In the genomic region with DNA sequence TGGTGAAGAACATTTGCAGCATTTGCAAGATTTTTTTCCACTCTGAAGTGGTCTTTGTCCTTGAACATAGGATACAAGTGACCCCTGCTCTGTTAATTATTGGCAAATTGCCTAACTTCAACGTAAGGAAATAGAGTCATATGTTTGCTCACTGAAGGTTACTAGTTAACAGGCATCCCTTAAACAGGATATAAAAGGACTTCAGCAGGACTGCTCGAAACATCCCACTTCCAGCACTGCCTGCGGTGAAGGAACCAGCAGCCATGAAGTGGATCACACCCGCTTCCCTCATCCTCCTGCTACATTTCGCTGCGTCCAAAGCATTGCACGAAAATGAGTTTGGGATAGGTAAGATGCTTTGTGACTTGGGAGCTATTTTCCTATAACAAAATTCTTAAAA, we compare ENCODE assay signal across 17 mouse cellular contexts. TPM values are rescaled to one million over a fixed set of nuclear protein-coding genes. Genes with fewer than 3 reads are reported as not detected.
DNase-seq lines count a peak whose midpoint lies in the region; ATAC-seq and TF ChIP-seq lines count a peak whose summit lies in the region.
"Had no signal": no experiment of that assay in that cellular context is flagged by ENCODE, and none has a peak within 500 bp of the region (broad histone marks: within the 10 kb centered on the region; RNA-seq: fewer than 3 reads in every experiment).

Afp (plus strand) TSS at position 220 of the 400 bp plus-strand sequence.

- H3K27ac ChIP-seq in heart, embryonic 12.5 days (ENCODE audit: poor library complexity, severe bottlenecking) = no peak within 1 kb of the TSS
- no peak within 1 kb of the TSS for H3K27ac ChIP-seq in lung, embryonic 15.5 days
- no peak within 1 kb of the TSS for H3K27ac ChIP-seq in lung, postnatal 0 days (ENCODE audit: low read length)
- no peak within 1 kb of the TSS for H3K27ac ChIP-seq in liver, adult 2 months (replicated peaks; ENCODE audit: insufficient read depth, low read depth, low read length)
- no peak within 1 kb of the TSS for H3K27ac ChIP-seq in stomach, embryonic 16.5 days (ENCODE audit: low read length)
- H3K27ac ChIP-seq: embryonic facial prominence, embryonic 15.5 days; forebrain, embryonic 13.5 days; limb, embryonic 13.5 days had no signal

- no peak within 1 kb of the TSS for H3K4me2 ChIP-seq in heart, embryonic 12.5 days
- H3K4me2 ChIP-seq in lung, embryonic 15.5 days = no peak within 1 kb of the TSS
- H3K4me2 ChIP-seq in lung, postnatal 0 days (replicated peaks; ENCODE audit: low read depth, low read length) = no peak within 1 kb of the TSS
- peak within 1 kb of the TSS; percentile 28; the same call in 1 of the 2 replicates for H3K4me2 ChIP-seq in stomach, embryonic 16.5 days (ENCODE audit: low read depth, low read length)
- H3K4me2 ChIP-seq: embryonic facial prominence, embryonic 15.5 days; forebrain, embryonic 13.5 days; limb, embryonic 13.5 days had no signal

- no peak for TF ChIP-seq POLR2A in liver, adult 2 months (IDR thresholded peaks at IDR 0.05; ENCODE audit: extremely low read depth, insufficient read depth, low read length)

- no peak for TF ChIP-seq CTCF in lung, postnatal 0 days (IDR thresholded peaks at IDR 0.05)
- no peak for TF ChIP-seq CTCF in liver, adult 2 months (IDR thresholded peaks at IDR 0.05; ENCODE audit: low read depth, low read length)

- no peak within 1 kb of the TSS for H3K4me3 ChIP-seq in heart, embryonic 12.5 days
- H3K4me3 ChIP-seq in lung, embryonic 15.5 days = no peak within 1 kb of the TSS
- no peak within 1 kb of the TSS for H3K4me3 ChIP-seq in lung, postnatal 0 days (ENCODE audit: low read depth, low read length)
- H3K4me3 ChIP-seq in liver, adult 2 months (ENCODE audit: insufficient read depth, low read depth, low read length) = 0 out of 2 replicates have a peak within 1 kb of the TSS, but pooled peaks have one; percentile 1
- H3K4me3 ChIP-seq in stomach, embryonic 16.5 days (replicated peaks; ENCODE audit: low read length) = no peak within 1 kb of the TSS
- H3K4me3 ChIP-seq: embryonic facial prominence, embryonic 15.5 days; forebrain, embryonic 13.5 days; limb, embryonic 13.5 days had no signal

- TF ChIP-seq EP300 in lung, postnatal 0 days (IDR thresholded peaks at IDR 0.05) = no peak

- no peaks in the 10 kb centered on the region for H3K36me3 ChIP-seq in heart, embryonic 12.5 days
- H3K36me3 ChIP-seq in lung, embryonic 15.5 days = no peaks in the 10 kb centered on the region
- no peaks in the 10 kb centered on the region for H3K36me3 ChIP-seq in lung, postnatal 0 days (ENCODE audit: insufficient read depth, low read length)
- no peaks in the 10 kb centered on the region for H3K36me3 ChIP-seq in liver, adult 2 months (ENCODE audit: control insufficient read depth, insufficient read depth, low read length)
- no peaks in the 10 kb centered on the region for H3K36me3 ChIP-seq in stomach, embryonic 16.5 days (ENCODE audit: control insufficient read depth, insufficient read depth, low read length)
- H3K36me3 ChIP-seq: embryonic facial prominence, embryonic 15.5 days; G1E; limb, embryonic 13.5 days had no signal

- WGBS in heart, embryonic 12.5 days = 76% methylated on average over 7 of the region's 7 CpGs
- WGBS in lung, embryonic 15.5 days = 55% methylated on average over 7 of the region's 7 CpGs
- WGBS in lung, postnatal 0 days = 57% methylated on average over 7 of the region's 7 CpGs
- WGBS in liver, adult 2 months = 73% methylated on average over 7 of the region's 7 CpGs
- WGBS in stomach, embryonic 16.5 days = 67% methylated on average over 7 of the region's 7 CpGs

- DNase-seq in heart, adult 9 months (ENCODE audit: low spot score in 2 of 2) = no peak
- no peak for DNase-seq in lung, postnatal 0 days (ENCODE audit: low spot score)
- DNase-seq in liver, adult 2 months (ENCODE audit: extremely low read depth, low read depth, low spot score) = no peak
- DNase-seq in left cerebral cortex, adult 18-20 months (ENCODE audit: low spot score in 2 of 2) = no peak
- no peak for DNase-seq in retina, postnatal 1 day
- DNase-seq: adrenal gland, adult 2 months; cerebellum, adult 9-10 months; right cerebral cortex, postnatal 4 days; thymus, postnatal 25 days had no signal

- 0 out of 2 replicates have a peak, but pooled peaks cover 3% of the 10 kb centered on the region for H3K4me1 ChIP-seq in heart, embryonic 12.5 days (replicated peaks)
- no peaks in the 10 kb centered on the region for H3K4me1 ChIP-seq in lung, embryonic 15.5 days
- H3K4me1 ChIP-seq in lung, postnatal 0 days (ENCODE audit: insufficient read depth, low read depth, low read length) = no peaks in the 10 kb centered on the region
- peaks cover 9% of the 10 kb centered on the region for H3K4me1 ChIP-seq in liver, adult 2 months (ENCODE audit: control insufficient read depth, insufficient read depth, low read length)
- no peaks in the 10 kb centered on the region for H3K4me1 ChIP-seq in stomach, embryonic 16.5 days (ENCODE audit: control insufficient read depth, insufficient read depth, low read length)
- H3K4me1 ChIP-seq: embryonic facial prominence, embryonic 15.5 days; forebrain, embryonic 13.5 days; limb, embryonic 13.5 days had no signal

- H3K79me2 ChIP-seq in liver, adult 2 months (ENCODE audit: control insufficient read depth, insufficient read depth, low read length) = no peaks in the 10 kb centered on the region

- no peaks in the 10 kb centered on the region for H3K9me3 ChIP-seq in heart, embryonic 12.5 days (replicated peaks)
- H3K9me3 ChIP-seq in lung, embryonic 15.5 days = no peaks in the 10 kb centered on the region
- no peaks in the 10 kb centered on the region for H3K9me3 ChIP-seq in lung, postnatal 0 days (ENCODE audit: low read length)
- H3K9me3 ChIP-seq in stomach, embryonic 16.5 days (replicated peaks; ENCODE audit: control insufficient read depth, low read length) = no peaks in the 10 kb centered on the region
- H3K9me3 ChIP-seq: embryonic facial prominence, embryonic 15.5 days; forebrain, embryonic 13.5 days; G1E; limb, embryonic 13.5 days had no signal

- ATAC-seq in heart, embryonic 12.5 days (ENCODE audit: insufficient number of reproducible peaks, low FRiP score) = no peak
- no peak for ATAC-seq in lung, embryonic 15.5 days (ENCODE audit: borderline replicate concordance, extremely low read depth, low FRiP score, low TSS enrichment)
- no peak for ATAC-seq in lung, postnatal 0 days
- no peak for ATAC-seq in stomach, embryonic 16.5 days (ENCODE audit: insufficient read depth, low FRiP score)
- ATAC-seq: forebrain, embryonic 13.5 days had no signal

- H3K27me3 ChIP-seq in heart, embryonic 12.5 days (replicated peaks) = no peaks in the 10 kb centered on the region
- H3K27me3 ChIP-seq in lung, embryonic 15.5 days = no peaks in the 10 kb centered on the region
- H3K27me3 ChIP-seq in lung, postnatal 0 days (replicated peaks; ENCODE audit: insufficient read depth, low read length) = no peaks in the 10 kb centered on the region
- H3K27me3 ChIP-seq in liver, adult 2 months (ENCODE audit: control insufficient read depth, insufficient read depth, low read length) = no peaks in the 10 kb centered on the region
- H3K27me3 ChIP-seq in stomach, embryonic 16.5 days (ENCODE audit: control insufficient read depth, insufficient read depth, low read length) = no peaks in the 10 kb centered on the region
- H3K27me3 ChIP-seq: embryonic facial prominence, embryonic 15.5 days; forebrain, embryonic 13.5 days; limb, embryonic 13.5 days had no signal

- no peak within 1 kb of the TSS for H3K9ac ChIP-seq in heart, embryonic 12.5 days
- no peak within 1 kb of the TSS for H3K9ac ChIP-seq in lung, embryonic 15.5 days
- no peak within 1 kb of the TSS for H3K9ac ChIP-seq in lung, postnatal 0 days (replicated peaks; ENCODE audit: low read depth)
- no peak within 1 kb of the TSS for H3K9ac ChIP-seq in liver, adult 2 months (ENCODE audit: low read depth, low read length)
- no peak within 1 kb of the TSS for H3K9ac ChIP-seq in stomach, embryonic 16.5 days (ENCODE audit: low read length)
- H3K9ac ChIP-seq: embryonic facial prominence, embryonic 15.5 days; forebrain, embryonic 13.5 days; limb, embryonic 13.5 days had no signal

RNA-seq across cellular contexts. Expression of gene Afp, which starts in this region (rescaled TPM):
- 23.2 and 125 TPM in 2 replicates for polyA plus RNA-seq in heart, embryonic 12.5 days (2016; fragmentation: Nextera tagmentation; extraction: Ambion mirVana)
- polyA plus RNA-seq in lung, embryonic 15.5 days (2015; fragmentation: Nextera tagmentation; extraction: Ambion mirVana) = 12.8 and 64.9 TPM in 2 replicates
- 1.2 and 1.6 TPM in 2 replicates for polyA plus RNA-seq in lung, postnatal 0 days (2015; fragmentation: Nextera tagmentation; extraction: Ambion mirVana)
- 1.3 and 1.9 TPM in 2 replicates for total RNA-seq in liver, adult 2 months (2014; rRNA removed)
- polyA plus RNA-seq in liver, adult 2 months (2012; rRNA removed) = 0.10 and 0.23 TPM in 2 replicates
- 368 and 546 TPM in 2 replicates for polyA plus RNA-seq in stomach, embryonic 16.5 days (2015; fragmentation: Nextera tagmentation; extraction: Ambion mirVana)
- not detected for total RNA-seq in left cerebral cortex, adult 18-20 months (2021)
- total RNA-seq: adrenal gland, adult 2 months; midbrain, postnatal 0 days had no signal
- polyA plus RNA-seq: adrenal gland, adult 2 months; G1E had no signal
